Mouse (Mus musculus): ENCODE results near the gene Braf. TPM values are rescaled to one million over a fixed set of nuclear protein-coding genes. Genes with fewer than 3 reads are reported as not detected.

The Braf gene
- polyA plus RNA-seq, 1 experiment: 14.6 TPM

DNA sequence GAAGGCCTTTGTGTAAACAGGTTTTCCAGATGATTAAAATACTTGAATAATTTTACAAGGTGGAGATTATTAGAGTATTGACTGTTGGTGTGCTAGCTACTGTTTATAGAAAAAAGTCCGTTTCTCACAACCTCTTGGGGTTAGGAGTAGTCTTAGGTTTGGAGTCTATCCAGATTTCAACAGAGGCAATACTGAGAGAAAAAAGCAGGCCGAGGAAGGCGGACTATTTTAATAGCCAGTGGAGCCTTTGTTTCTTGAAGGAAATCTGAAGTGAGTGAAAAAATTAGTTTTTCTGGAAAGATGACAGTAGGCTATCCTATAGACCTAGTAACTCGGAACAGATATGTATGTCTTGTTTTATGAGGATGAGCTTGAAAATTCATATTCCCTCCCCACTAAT, 133.8 kb downstream of the Braf start:
- DNase-seq: no peak
- Histone ChIP-seq H3K4me3 (replicated peaks; ENCODE audit: extremely low read depth, low read depth, low read length) (no peak overlapping the region), H3K4me1 (ENCODE audit: control insufficient read depth, insufficient read depth, low read length) (no peaks in the 10 kb centered on the region)
- TF ChIP-seq POLR2A (IDR thresholded peaks at IDR 0.05; ENCODE audit: borderline replicate concordance, extremely low read depth, low read depth, low read length) (no peak), CTCF (IDR thresholded peaks at IDR 0.05; ENCODE audit: insufficient read depth, low read length) (no peak)
- 83% methylated on average over 4 of the region's 4 CpGs for WGBS

DNA sequence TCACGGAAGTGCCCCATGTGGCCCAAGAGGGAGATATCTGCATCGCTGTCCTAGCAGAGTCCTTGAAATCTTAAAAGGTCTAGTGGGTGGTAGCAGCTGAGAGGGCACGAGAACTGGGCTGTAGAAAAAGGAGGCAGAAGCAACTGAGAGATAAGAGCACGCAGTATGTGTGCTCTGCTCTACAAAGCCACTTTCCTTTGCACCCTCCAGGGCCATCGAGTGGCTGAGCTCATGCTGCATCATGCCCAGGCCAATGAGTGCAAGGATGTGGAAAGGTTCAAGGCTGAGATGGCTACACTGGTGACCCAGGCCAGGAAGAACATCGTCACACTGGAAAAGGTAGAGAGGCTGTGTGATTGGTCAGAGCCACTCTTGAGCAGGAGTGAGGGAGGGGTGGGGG, 139.7 kb downstream of the Braf start, which contains the start of gene Gm42420:
Gene Gm42420 (plus strand): TSS at position 237 of the 400 bp plus-strand sequence.
- TF ChIP-seq POLR2A (IDR thresholded peaks at IDR 0.05; ENCODE audit: borderline replicate concordance, extremely low read depth, low read depth, low read length) (no peak), CTCF (IDR thresholded peaks at IDR 0.05; ENCODE audit: insufficient read depth, low read length) (no peak)
- no peak within 1 kb of the TSS for H3K4me3 ChIP-seq (replicated peaks; ENCODE audit: extremely low read depth, low read depth, low read length)
- H3K4me1 ChIP-seq (ENCODE audit: control insufficient read depth, insufficient read depth, low read length): no peaks in the 10 kb centered on the region
- no peak for DNase-seq
- 86% methylated on average over 6 of the region's 6 CpGs for WGBS

DNA sequence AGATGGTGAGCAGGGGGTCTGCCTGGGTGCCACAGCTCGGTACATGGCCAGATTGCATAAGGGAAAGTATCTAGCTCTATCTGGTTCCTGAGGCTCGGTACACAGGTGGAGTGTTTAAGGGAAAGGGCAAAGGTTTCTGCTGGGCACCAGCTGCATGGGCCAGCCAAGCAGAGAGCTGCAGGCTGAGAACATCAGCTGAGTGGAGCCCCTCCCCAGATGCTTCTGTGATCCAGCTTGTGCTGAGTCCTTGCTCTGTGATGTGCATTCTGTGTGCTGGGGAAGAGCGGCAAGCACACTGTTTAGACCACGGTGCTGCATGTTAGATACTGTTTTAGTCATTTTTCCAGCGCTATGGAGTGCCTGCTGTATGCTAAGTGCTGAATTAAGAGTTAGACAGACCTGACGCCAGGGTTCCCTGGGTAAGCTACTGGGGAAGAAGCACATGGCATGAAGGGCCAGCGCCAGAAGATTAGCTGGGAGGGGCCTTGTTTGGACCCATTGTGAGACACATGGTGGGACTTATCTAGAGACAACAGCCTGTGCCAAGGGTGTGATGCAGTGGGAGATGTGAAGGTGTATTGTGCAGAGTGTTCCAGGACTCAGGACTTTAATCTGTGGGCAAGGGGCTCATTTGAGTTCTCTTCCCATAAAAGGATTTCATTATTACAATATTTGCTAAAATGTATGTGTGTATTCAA, 144.0 kb downstream of the Braf start:
- Histone ChIP-seq H3K4me1 (ENCODE audit: control insufficient read depth, insufficient read depth, low read length) (no peaks in the 10 kb centered on the region), H3K4me3 (replicated peaks; ENCODE audit: extremely low read depth, low read depth, low read length) (no peak overlapping the region)
- 84% methylated on average over 7 of the region's 7 CpGs for WGBS
- no peak for DNase-seq
- TF ChIP-seq POLR2A (IDR thresholded peaks at IDR 0.05; ENCODE audit: borderline replicate concordance, extremely low read depth, low read depth, low read length) (no peak), CTCF (IDR thresholded peaks at IDR 0.05; ENCODE audit: insufficient read depth, low read length) (no peak)

DNA sequence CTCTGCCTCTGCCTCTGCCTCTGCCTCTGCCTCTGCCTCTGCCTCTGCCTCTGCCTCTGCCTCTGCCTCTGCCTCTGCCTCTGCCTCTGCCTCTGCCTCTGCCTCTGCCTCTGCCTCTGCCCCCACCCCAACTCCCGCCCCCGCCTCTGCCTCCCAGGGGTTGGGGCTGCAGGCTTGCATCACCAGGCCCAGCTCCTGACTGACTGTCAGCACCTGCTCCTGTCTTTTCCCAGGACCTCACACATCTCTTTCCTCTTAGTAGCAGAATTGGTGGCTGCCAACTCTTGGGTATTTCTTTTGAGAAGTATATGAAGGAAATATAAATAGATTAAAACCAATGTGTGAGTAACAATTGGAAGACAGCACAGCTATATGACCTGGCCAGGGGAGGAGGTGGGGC, 144.7 kb downstream of the Braf start:
- Histone ChIP-seq H3K4me3 (replicated peaks; ENCODE audit: extremely low read depth, low read depth, low read length) (no peak overlapping the region), H3K4me1 (ENCODE audit: control insufficient read depth, insufficient read depth, low read length) (no peaks in the 10 kb centered on the region)
- 92% methylated on average over 2 of the region's 2 CpGs for WGBS
- TF ChIP-seq CTCF (IDR thresholded peaks at IDR 0.05; ENCODE audit: insufficient read depth, low read length): no peak
- TF ChIP-seq POLR2A (IDR thresholded peaks at IDR 0.05; ENCODE audit: borderline replicate concordance, extremely low read depth, low read depth, low read length): no peak
- DNase-seq: no peak

DNA sequence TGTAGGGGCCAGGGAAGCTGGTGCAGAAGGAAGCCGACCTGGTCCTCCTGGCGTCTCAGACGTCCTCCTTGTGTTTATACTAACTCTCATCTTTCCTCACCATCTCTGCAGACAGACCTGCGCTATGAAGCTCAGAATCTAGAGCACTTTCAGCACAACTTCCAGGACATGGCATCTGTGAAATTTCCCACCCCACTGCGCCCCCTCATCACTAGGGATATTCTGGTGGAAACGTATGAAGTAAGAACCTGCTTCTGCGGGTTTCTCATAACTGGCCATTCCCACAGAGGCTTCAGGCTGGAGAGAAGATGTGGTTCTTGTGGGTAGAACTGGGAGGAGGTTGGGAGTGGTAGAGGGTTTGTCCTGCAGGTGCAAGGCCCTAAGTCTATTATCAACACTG, 145.7 kb downstream of the Braf start:
- WGBS: 85% methylated on average over 7 of the region's 7 CpGs
- DNase-seq: no peak
- no peak for TF ChIP-seq CTCF (IDR thresholded peaks at IDR 0.05; ENCODE audit: insufficient read depth, low read length)
- TF ChIP-seq POLR2A (IDR thresholded peaks at IDR 0.05; ENCODE audit: borderline replicate concordance, extremely low read depth, low read depth, low read length): no peak
- Histone ChIP-seq H3K4me1 (ENCODE audit: control insufficient read depth, insufficient read depth, low read length) (peaks cover 1% of the 10 kb centered on the region; the same call in 1 of the 2 replicates), H3K4me3 (replicated peaks; ENCODE audit: extremely low read depth, low read depth, low read length) (no peak overlapping the region)

DNA sequence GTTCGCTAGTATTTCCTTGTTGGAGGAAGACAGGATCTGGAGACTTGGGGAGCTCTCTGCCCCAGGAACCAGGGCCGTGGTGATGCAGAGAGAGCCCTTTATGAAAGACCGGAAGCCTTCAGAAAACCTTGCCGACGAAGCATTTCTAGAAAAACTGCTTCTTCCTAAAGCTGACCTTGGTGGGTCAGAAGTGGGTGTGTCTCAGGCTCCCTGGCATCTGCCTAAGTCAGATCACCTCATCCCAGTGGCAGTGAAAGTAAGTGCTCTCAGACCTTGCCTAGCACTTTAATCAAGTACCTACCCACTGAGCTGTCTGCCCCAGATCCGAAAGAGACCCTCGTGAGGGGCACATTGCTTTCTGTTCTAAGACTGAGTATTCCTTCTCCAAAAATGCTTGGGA, 150.3 kb downstream of the Braf start:
- no peak overlapping the region for H3K4me3 ChIP-seq (replicated peaks; ENCODE audit: extremely low read depth, low read depth, low read length)

DNA sequence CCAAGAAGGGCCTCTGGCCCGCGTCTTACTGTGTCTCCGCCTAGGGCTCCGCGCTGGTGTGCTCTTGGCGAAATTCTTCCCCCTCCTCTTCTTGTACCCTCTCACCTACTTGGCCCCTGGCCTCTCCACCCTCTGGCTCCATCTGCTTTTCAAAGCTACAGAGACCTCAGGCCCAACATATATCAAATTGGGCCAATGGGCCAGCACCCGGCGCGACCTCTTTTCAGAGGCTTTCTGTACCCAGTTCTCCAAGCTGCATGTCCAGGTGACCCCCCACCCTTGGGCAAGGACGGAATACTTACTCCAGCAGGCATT, 150.8 kb downstream of the Braf start:
- TF ChIP-seq CTCF (IDR thresholded peaks at IDR 0.05; ENCODE audit: insufficient read depth, low read length): no peak
- no peak for TF ChIP-seq POLR2A (IDR thresholded peaks at IDR 0.05; ENCODE audit: borderline replicate concordance, extremely low read depth, low read depth, low read length)
- 24% methylated on average over 10 of the region's 10 CpGs for WGBS
- H3K4me3 ChIP-seq (replicated peaks; ENCODE audit: extremely low read depth, low read depth, low read length): peak overlapping the region; percentile 70
- peaks cover 3% of the 10 kb centered on the region; the same call in 1 of the 2 replicates for H3K4me1 ChIP-seq (ENCODE audit: control insufficient read depth, insufficient read depth, low read length)
- DNase-seq: no peak

More for the DNA sequence above, 150.3 kb downstream of the Braf start:
- 64% methylated on average over 7 of the region's 7 CpGs for WGBS
- TF ChIP-seq CTCF (IDR thresholded peaks at IDR 0.05; ENCODE audit: insufficient read depth, low read length) (no peak), POLR2A (IDR thresholded peaks at IDR 0.05; ENCODE audit: borderline replicate concordance, extremely low read depth, low read depth, low read length) (no peak)
- peaks cover 3% of the 10 kb centered on the region; the same call in 1 of the 2 replicates for H3K4me1 ChIP-seq (ENCODE audit: control insufficient read depth, insufficient read depth, low read length)
- DNase-seq: no peak

DNA sequence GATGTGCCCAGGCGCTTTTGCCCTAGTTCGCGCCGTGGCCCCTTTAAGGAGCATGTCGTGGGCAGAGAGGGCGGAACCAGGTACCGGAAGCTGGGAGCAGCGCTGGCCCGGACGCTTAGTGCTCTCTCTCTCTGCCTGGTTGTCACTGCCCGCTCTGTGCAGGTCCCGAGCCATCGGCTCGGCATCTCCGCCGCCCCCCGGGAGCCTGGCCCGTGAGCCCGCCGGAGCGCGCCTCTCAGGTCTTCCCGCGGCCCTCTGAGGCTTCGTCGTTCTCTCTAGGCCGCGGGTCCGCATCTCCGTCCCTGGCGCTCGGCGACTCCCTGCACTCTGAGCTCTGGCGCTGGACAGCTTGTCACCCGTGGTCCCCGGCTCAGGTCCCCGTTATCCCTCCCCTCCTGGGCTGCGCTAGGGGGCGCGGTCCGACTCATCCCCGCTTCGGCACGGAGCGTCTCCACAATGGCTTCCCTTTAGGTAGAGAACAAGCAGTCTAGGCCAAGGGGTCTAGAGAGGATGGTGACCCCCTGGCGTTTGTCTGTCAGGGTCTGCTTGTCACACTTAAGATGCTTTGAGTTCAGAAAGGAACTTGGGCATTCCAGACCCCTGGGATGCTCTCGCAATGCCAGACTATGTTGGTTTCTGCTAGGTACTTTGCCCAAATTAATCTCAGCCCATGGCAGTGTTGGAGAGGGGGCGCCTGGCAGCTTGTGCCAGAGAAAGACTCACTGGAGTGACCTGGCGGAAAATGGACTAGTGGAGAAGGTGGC, 151.3 kb downstream of the Braf start, which contains the start of gene Adck2:
Gene Adck2 (plus strand): TSS at position 83 of the 764 bp plus-strand sequence.
- H3K4me3 ChIP-seq (replicated peaks; ENCODE audit: extremely low read depth, low read depth, low read length): peak within 1 kb of the TSS; percentile 70
- H3K4me1 ChIP-seq (ENCODE audit: control insufficient read depth, insufficient read depth, low read length): peaks cover 3% of the 10 kb centered on the region; the same call in 1 of the 2 replicates
- TF ChIP-seq POLR2A (IDR thresholded peaks at IDR 0.05; ENCODE audit: borderline replicate concordance, extremely low read depth, low read depth, low read length) (peak; percentile 84; the same call in 1 of the 2 replicates), CTCF (IDR thresholded peaks at IDR 0.05; ENCODE audit: insufficient read depth, low read length) (no peak)
- WGBS: under 1% methylated on average over 49 of the region's 49 CpGs
- DNase-seq: peak; percentile 70

DNA sequence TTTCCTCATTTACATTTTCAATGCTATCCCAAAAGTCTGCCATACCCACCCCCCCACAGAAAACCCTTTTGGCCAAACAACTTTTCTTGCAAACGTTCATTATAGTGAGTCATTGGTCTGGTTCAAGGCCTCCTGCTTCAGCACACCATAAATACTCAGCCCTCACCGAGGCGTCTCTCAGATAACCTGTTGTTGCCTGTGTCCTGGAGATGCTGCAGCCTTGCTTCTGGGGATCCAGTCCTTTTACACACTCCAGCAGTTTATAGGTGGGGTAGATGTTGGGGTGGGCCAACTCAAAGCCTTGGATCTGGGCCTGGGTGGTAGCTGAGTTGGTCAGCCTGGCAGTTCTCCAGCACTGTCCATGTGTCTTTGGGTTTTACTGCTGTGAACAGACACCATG, 154.8 kb downstream of the Braf start:
- no peak for DNase-seq
- no peak overlapping the region for H3K4me3 ChIP-seq (replicated peaks; ENCODE audit: extremely low read depth, low read depth, low read length)
- H3K4me1 ChIP-seq (ENCODE audit: control insufficient read depth, insufficient read depth, low read length): peaks cover 3% of the 10 kb centered on the region; the same call in 1 of the 2 replicates
- TF ChIP-seq POLR2A (IDR thresholded peaks at IDR 0.05; ENCODE audit: borderline replicate concordance, extremely low read depth, low read depth, low read length) (no peak), CTCF (IDR thresholded peaks at IDR 0.05; ENCODE audit: insufficient read depth, low read length) (no peak)
- 55% methylated on average over 3 of the region's 3 CpGs for WGBS
